Mouse (Mus musculus) inflammation-experienced regulatory T-cells (primary cell): Measurements from ENCODE around the gene Chic2. TPM values are rescaled to one million over a fixed set of nuclear protein-coding genes. Genes with fewer than 3 reads are reported as not detected.

ENCODE experiments used
- polyA plus RNA-seq, 2 experiments: library from polyadenylated mRNA; unstranded; fragments of 100-300 nt; shearing (Covaris generic); gene quantifications; one replicate each; pipeline ENCODE4 v1.2.1; 2017

The Chic2 gene
- 100 to 1,000 TPM; 116 to 130 TPM for polyA plus RNA-seq

DNA sequence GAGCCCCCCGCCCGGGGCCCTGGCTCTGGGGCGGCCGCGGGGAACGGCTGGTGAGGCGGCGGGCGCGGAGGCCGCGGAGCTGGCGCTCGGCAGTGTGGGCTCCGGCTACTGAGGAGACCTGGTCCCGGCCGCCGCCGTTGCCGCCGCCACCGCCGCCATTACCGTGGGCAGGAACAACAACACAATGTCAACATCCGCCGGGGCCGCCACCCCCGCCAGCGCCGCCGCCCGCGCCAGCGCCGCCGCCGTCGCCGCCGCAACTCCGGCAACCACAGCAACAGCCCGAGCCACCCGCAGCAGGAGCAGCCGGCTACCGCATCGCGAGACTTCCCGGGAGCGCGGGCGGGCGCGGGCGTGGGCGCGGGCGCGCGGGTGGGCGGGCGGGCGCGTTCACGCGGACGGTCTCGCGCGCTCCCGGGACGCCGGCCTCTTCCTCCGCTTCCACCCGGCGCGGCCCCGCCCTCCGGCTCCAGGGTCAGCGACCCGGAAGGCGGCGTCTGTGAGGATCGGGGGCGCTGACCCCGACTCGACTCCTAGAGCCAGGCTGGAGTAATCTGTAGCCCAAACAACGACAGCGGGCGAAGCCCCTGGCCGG, at the start of gene Chic2:
Chic2 (minus strand) TSS at position 465 of the 595 bp plus-strand sequence.

GRCm38 (mm10) chr5:75075383-75075941, 30.9 kb upstream of the Chic2 start, which contains the start of gene Gsx2:
Gene Gsx2, plus strand, starts transcription at chr5:75075601.

Other genes starting within 250 kb of the Chic2 start
- not detected for gene Gsx2, start 30.8 kb upstream of the Chic2 start, polyA plus RNA-seq
- under 1 TPM; 0.06 to 0.24 TPM for gene Pdgfra, start 107.5 kb upstream of the Chic2 start, polyA plus RNA-seq